Mouse (Mus musculus): ENCODE measurements around the gene Npsr1. TPM values are rescaled to one million over a fixed set of nuclear protein-coding genes. Genes with fewer than 3 reads are reported as not detected.

Npsr1 gene
- total and polyA plus RNA-seq, 3 experiments, result 0.13 TPM; not detected in 1

DNA sequence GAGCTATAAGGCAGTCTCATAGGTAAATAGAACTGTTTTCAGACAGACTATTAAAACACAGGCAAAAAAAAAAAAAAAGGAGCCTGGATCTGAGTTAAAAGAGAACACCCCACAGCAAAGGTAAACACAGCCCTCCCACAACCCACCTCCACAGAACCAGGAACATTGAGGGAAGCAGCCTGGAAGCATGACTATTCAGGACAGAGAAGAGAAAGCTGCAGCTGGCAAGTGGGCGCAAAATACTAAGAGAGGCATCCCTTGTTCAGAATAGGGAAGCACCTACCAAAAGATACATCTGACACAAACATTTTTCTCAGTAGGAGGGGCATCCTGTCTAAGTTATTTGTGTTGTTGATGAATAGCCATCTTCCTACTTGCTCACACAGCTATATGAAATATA lies 113.8 kb downstream of the Npsr1 start:
- TF ChIP-seq MAX (IDR thresholded peaks at IDR 0.05; ENCODE audit: low read length), result no peak
- TF ChIP-seq KAT2A (IDR thresholded peaks at IDR 0.05; ENCODE audit: insufficient replicate concordance, low read length), result no peak
- TF ChIP-seq SIN3A (IDR thresholded peaks at IDR 0.05; ENCODE audit: low read length), result no peak
- no peak for TF ChIP-seq POLR2AphosphoS2 (IDR thresholded peaks at IDR 0.05; ENCODE audit: low read depth, low read length)
- Histone ChIP-seq H3K27ac (ENCODE audit: insufficient read depth, low read depth) (no peak overlapping the region), H3K36me3 (replicated peaks in 1 of 2; ENCODE audit: control insufficient read depth in 1 of 2, insufficient read depth in 1 of 2, low read length in 1 of 2) (no peaks in the 10 kb centered on the region), H3K4me2 (ENCODE audit: insufficient read depth, low read depth, poor library complexity, severe bottlenecking) (no peak overlapping the region), H3K79me2 (replicated peaks; ENCODE audit: control insufficient read depth, extremely low read depth, insufficient read depth, poor library complexity, severe bottlenecking) (no peaks in the 10 kb centered on the region), H3K4me3 (replicated peaks in 1 of 3; ENCODE audit: low read depth in 2 of 3, low read length in 2 of 3, poor library complexity in 1 of 3) (no peak overlapping the region), H3K27me3 (replicated peaks) (no peaks in the 10 kb centered on the region), H3K9ac (ENCODE audit: insufficient read depth, low read depth) (no peak overlapping the region), H3K4me1 (ENCODE audit: control insufficient read depth in 1 of 2, insufficient read depth in 2 of 2) (no peaks in the 10 kb centered on the region), H3K9me3 (replicated peaks; ENCODE audit: low read length) (no peaks in the 10 kb centered on the region)
- in situ Hi-C loops (cut with MboI; ENCODE audit: low pct_ligation_motif_present, low pct_unique_long_range_greater_than_20kb, low sequenced_read_pairs) (no loop called here), dilution Hi-C loops (cut with MboI; ENCODE audit: extremely low pct_ligation_motif_present, extremely low pct_unique_long_range_greater_than_20kb, low sequenced_read_pairs) (no loop called here)
- no peak for DNase-seq (ENCODE audit: extremely low read depth)

DNA sequence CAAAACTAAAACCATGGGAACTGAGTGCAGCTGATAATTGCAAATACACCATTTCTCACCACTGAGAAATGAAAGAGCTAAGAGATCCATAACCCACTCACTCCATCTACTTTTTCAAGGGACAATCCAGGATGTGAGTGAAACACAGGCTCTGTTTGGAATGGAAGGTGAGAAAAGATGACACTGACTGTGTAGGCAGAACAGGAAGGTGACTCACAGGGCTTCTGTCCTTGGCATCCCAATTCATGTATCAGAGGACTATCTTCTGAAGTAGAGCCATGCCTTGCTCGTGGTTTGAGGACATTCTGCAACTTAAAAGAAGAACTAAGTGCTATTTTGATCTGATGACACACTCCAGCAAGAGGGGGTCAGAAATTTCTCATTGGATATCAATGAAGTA lies 119.9 kb downstream of the Npsr1 start:
- Histone ChIP-seq H3K4me1 (ENCODE audit: control insufficient read depth in 1 of 2, insufficient read depth in 2 of 2) (peaks cover 0 to 8% of the 10 kb centered on the region in 2 experiments; a peak in 1 of 4 replicates), H3K36me3 (replicated peaks in 1 of 2; ENCODE audit: control insufficient read depth in 1 of 2, insufficient read depth in 1 of 2, low read length in 1 of 2) (no peaks in the 10 kb centered on the region), H3K9me3 (replicated peaks; ENCODE audit: low read length) (no peaks in the 10 kb centered on the region), H3K27me3 (replicated peaks) (no peaks in the 10 kb centered on the region), H3K9ac (ENCODE audit: insufficient read depth, low read depth) (no peak overlapping the region), H3K27ac (ENCODE audit: insufficient read depth, low read depth) (no peak overlapping the region), H3K4me3 (replicated peaks in 1 of 3; ENCODE audit: low read depth in 2 of 3, low read length in 2 of 3, poor library complexity in 1 of 3) (no peak overlapping the region), H3K79me2 (replicated peaks; ENCODE audit: control insufficient read depth, extremely low read depth, insufficient read depth, poor library complexity, severe bottlenecking) (no peaks in the 10 kb centered on the region), H3K4me2 (ENCODE audit: insufficient read depth, low read depth, poor library complexity, severe bottlenecking) (no peak overlapping the region)
- no peak for DNase-seq (ENCODE audit: extremely low read depth)
- dilution Hi-C loops (cut with MboI; ENCODE audit: extremely low pct_ligation_motif_present, extremely low pct_unique_long_range_greater_than_20kb, low sequenced_read_pairs) (no loop called here), in situ Hi-C loops (cut with MboI; ENCODE audit: low pct_ligation_motif_present, low pct_unique_long_range_greater_than_20kb, low sequenced_read_pairs) (no loop called here)
- TF ChIP-seq IRF4 (IDR thresholded peaks at IDR 0.05; ENCODE audit: low read depth, low read length), result no peak
- no peak for TF ChIP-seq NELFE (IDR thresholded peaks at IDR 0.05; ENCODE audit: low read depth, low read length)
- no peak for TF ChIP-seq MXI1 (IDR thresholded peaks at IDR 0.05; ENCODE audit: low read depth, low read length)
- no peak for TF ChIP-seq KAT2A (IDR thresholded peaks at IDR 0.05; ENCODE audit: insufficient replicate concordance, low read length)
- TF ChIP-seq ZMIZ1 (IDR thresholded peaks at IDR 0.05; ENCODE audit: low read depth, low read length), result no peak
- no peak for TF ChIP-seq MYC (IDR thresholded peaks at IDR 0.05; ENCODE audit: low read depth, low read length)
- no peak for TF ChIP-seq RCOR1 (conservative IDR thresholded peaks at IDR 0.05; ENCODE audit: low read depth, low read length)
- no peak for TF ChIP-seq TBP (conservative IDR thresholded peaks at IDR 0.05; ENCODE audit: low read depth, low read length)
- TF ChIP-seq PAX5 (IDR thresholded peaks at IDR 0.05; ENCODE audit: low read length), result no peak
- no peak for TF ChIP-seq MAX (IDR thresholded peaks at IDR 0.05; ENCODE audit: low read length)
- TF ChIP-seq HCFC1 (IDR thresholded peaks at IDR 0.05; ENCODE audit: low read depth, low read length), result no peak
- no peak for TF ChIP-seq E2F4 (IDR thresholded peaks at IDR 0.05; ENCODE audit: insufficient replicate concordance, low read depth, low read length)
- TF ChIP-seq EP300 (IDR thresholded peaks at IDR 0.05; ENCODE audit: low read length), result no peak

DNA sequence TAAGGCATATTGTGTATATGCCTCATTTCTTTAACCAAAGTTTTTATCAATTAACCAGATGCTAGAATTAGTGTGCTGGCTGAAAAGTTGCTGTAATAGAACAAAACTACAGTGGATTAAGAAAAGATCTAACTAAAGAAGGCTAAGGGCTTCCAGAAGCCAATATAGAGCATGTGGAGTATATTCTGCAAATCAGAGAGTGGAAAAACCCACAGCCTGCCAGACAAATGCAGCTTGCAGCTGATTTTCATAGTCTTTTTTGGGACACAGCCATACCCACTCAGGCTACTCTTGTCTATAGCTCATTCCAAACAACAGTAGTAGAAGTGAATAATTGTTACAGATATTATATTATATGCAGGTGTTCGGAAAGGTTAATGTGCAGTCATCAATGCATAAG lies 138.7 kb downstream of the Npsr1 start:
- no peak overlapping the region for H3K27ac ChIP-seq (ENCODE audit: insufficient read depth, low read depth)
- H3K36me3 ChIP-seq (replicated peaks in 1 of 2; ENCODE audit: control insufficient read depth in 1 of 2, insufficient read depth in 1 of 2, low read length in 1 of 2), result no peaks in the 10 kb centered on the region
- H3K79me2 ChIP-seq (replicated peaks; ENCODE audit: control insufficient read depth, extremely low read depth, insufficient read depth, poor library complexity, severe bottlenecking), result no peaks in the 10 kb centered on the region
- H3K4me2 ChIP-seq (ENCODE audit: insufficient read depth, low read depth, poor library complexity, severe bottlenecking), result no peak overlapping the region
- no peak for DNase-seq (ENCODE audit: extremely low read depth)
- TF ChIP-seq SMC3 (IDR thresholded peaks at IDR 0.05; ENCODE audit: low read depth, low read length) (no peak), MAZ (IDR thresholded peaks at IDR 0.05; ENCODE audit: low read depth, low read length) (no peak), PAX5 (IDR thresholded peaks at IDR 0.05; ENCODE audit: low read length) (no peak), ZNF384 (IDR thresholded peaks at IDR 0.05; ENCODE audit: low read depth, low read length) (no peak), RCOR1 (conservative IDR thresholded peaks at IDR 0.05; ENCODE audit: low read depth, low read length) (no peak), RAD21 (IDR thresholded peaks at IDR 0.05; ENCODE audit: low read depth, low read length) (no peak), EP300 (IDR thresholded peaks at IDR 0.05; ENCODE audit: low read length) (no peak), POLR2A (IDR thresholded peaks at IDR 0.05; ENCODE audit: low read depth, low read length) (no peak), TBP (conservative IDR thresholded peaks at IDR 0.05; ENCODE audit: low read depth, low read length) (no peak), CHD1 (IDR thresholded peaks at IDR 0.05; ENCODE audit: low read depth, low read length) (no peak), TCF12 (IDR thresholded peaks at IDR 0.05; ENCODE audit: low read depth, low read length) (no peak), KAT2A (IDR thresholded peaks at IDR 0.05; ENCODE audit: insufficient replicate concordance, low read length) (no peak), IRF4 (IDR thresholded peaks at IDR 0.05; ENCODE audit: low read depth, low read length) (no peak), ELF1 (IDR thresholded peaks at IDR 0.05; ENCODE audit: low read depth, low read length) (no peak), USF2 (conservative IDR thresholded peaks at IDR 0.05; ENCODE audit: low read depth, low read length) (no peak), HCFC1 (IDR thresholded peaks at IDR 0.05; ENCODE audit: low read depth, low read length) (no peak), GABPA (IDR thresholded peaks at IDR 0.05; ENCODE audit: insufficient replicate concordance, low read depth, low read length) (no peak), NELFE (IDR thresholded peaks at IDR 0.05; ENCODE audit: low read depth, low read length) (no peak)
- H3K27me3 ChIP-seq (replicated peaks), result no peaks in the 10 kb centered on the region
- dilution Hi-C loops (cut with MboI; ENCODE audit: extremely low pct_ligation_motif_present, extremely low pct_unique_long_range_greater_than_20kb, low sequenced_read_pairs) (no loop called here), in situ Hi-C loops (cut with MboI; ENCODE audit: low pct_ligation_motif_present, low pct_unique_long_range_greater_than_20kb, low sequenced_read_pairs) (no loop called here)
- H3K9ac ChIP-seq (ENCODE audit: insufficient read depth, low read depth), result no peak overlapping the region
- no peak overlapping the region for H3K4me3 ChIP-seq (replicated peaks in 1 of 3; ENCODE audit: low read depth in 2 of 3, low read length in 2 of 3, poor library complexity in 1 of 3)
- H3K4me1 ChIP-seq (ENCODE audit: control insufficient read depth in 1 of 2, insufficient read depth in 2 of 2), result no peaks in the 10 kb centered on the region
- no peaks in the 10 kb centered on the region for H3K9me3 ChIP-seq (replicated peaks; ENCODE audit: low read length)

Measured in CH12.LX (cell line).